Mouse (Mus musculus): Measurements from ENCODE around the gene Olfr653. TPM values are rescaled to one million over a fixed set of nuclear protein-coding genes. Genes with fewer than 3 reads are reported as not detected.

The Olfr653 gene
- polyA plus RNA-seq, 1 experiment from 2014 or later: not detected

GRCm38 (mm10) chr7:104604727-104605126 lies 27.6 kb downstream of the Olfr653 start:
- H3K9me3 ChIP-seq (ENCODE audit: control insufficient read depth, low read length): no peaks in the 10 kb centered on the region
- no peak for ATAC-seq
- no peak overlapping the region for H3K9ac ChIP-seq (ENCODE audit: low read depth, low read length)
- no peaks in the 10 kb centered on the region for H3K27me3 ChIP-seq (replicated peaks; ENCODE audit: control insufficient read depth, insufficient read depth, low read length)
- H3K4me3 ChIP-seq (ENCODE audit: low read length): no peak overlapping the region
- H3K27ac ChIP-seq (ENCODE audit: low read depth, low read length): no peak overlapping the region
- no peaks in the 10 kb centered on the region for H3K36me3 ChIP-seq (ENCODE audit: control insufficient read depth, insufficient read depth, low read length)
- H3K4me1 ChIP-seq (ENCODE audit: control insufficient read depth, insufficient read depth, low read depth, low read length): no peaks in the 10 kb centered on the region
- no peak overlapping the region for H3K4me2 ChIP-seq (ENCODE audit: low read length)

GRCm38 (mm10) chr7:104613655-104614054 lies 36.5 kb downstream of the Olfr653 start, which contains the start of gene Olfr656:
Gene Olfr656 (plus strand): TSS chr7:104613955.
- no peaks in the 10 kb centered on the region for H3K36me3 ChIP-seq (ENCODE audit: control insufficient read depth, insufficient read depth, low read length)
- no peaks in the 10 kb centered on the region for H3K4me1 ChIP-seq (ENCODE audit: control insufficient read depth, insufficient read depth, low read depth, low read length)
- no peak within 1 kb of the TSS for H3K9ac ChIP-seq (ENCODE audit: low read depth, low read length)
- 78% methylated on average over 4 of the region's 4 CpGs for WGBS
- no peaks in the 10 kb centered on the region for H3K9me3 ChIP-seq (ENCODE audit: control insufficient read depth, low read length)
- H3K27me3 ChIP-seq (replicated peaks; ENCODE audit: control insufficient read depth, insufficient read depth, low read length): no peaks in the 10 kb centered on the region
- H3K4me3 ChIP-seq (ENCODE audit: low read length): no peak within 1 kb of the TSS
- no peak within 1 kb of the TSS for H3K27ac ChIP-seq (ENCODE audit: low read depth, low read length)
- H3K4me2 ChIP-seq (ENCODE audit: low read length): no peak within 1 kb of the TSS
- no peak for ATAC-seq

GRCm38 (mm10) chr7:104624494-104624893 lies 47.4 kb downstream of the Olfr653 start, which contains the start of gene Olfr657:
Gene Olfr657 (plus strand): TSS chr7:104624794.
- no peaks in the 10 kb centered on the region for H3K36me3 ChIP-seq (ENCODE audit: control insufficient read depth, insufficient read depth, low read length)
- no peaks in the 10 kb centered on the region for H3K4me1 ChIP-seq (ENCODE audit: control insufficient read depth, insufficient read depth, low read depth, low read length)
- no peak within 1 kb of the TSS for H3K9ac ChIP-seq (ENCODE audit: low read depth, low read length)
- H3K4me2 ChIP-seq (ENCODE audit: low read length): no peak within 1 kb of the TSS
- H3K27ac ChIP-seq (ENCODE audit: low read depth, low read length): no peak within 1 kb of the TSS
- H3K9me3 ChIP-seq (ENCODE audit: control insufficient read depth, low read length): no peaks in the 10 kb centered on the region
- ATAC-seq: no peak
- no peak within 1 kb of the TSS for H3K4me3 ChIP-seq (ENCODE audit: low read length)
- H3K27me3 ChIP-seq (replicated peaks; ENCODE audit: control insufficient read depth, insufficient read depth, low read length): no peaks in the 10 kb centered on the region

Other genes starting within 250 kb of the Olfr653 start
- not detected in 2 replicates for gene Trim34b, start 247.8 kb upstream of the Olfr653 start, polyA plus RNA-seq (2015; fragmentation: Nextera tagmentation; extraction: Ambion mirVana)
- gene Trim12c, start 224.0 kb upstream of the Olfr653 start, polyA plus RNA-seq (2015; fragmentation: Nextera tagmentation; extraction: Ambion mirVana): 1.2 and 1.4 TPM in 2 replicates
- gene Trim30b, start 207.4 kb upstream of the Olfr653 start, polyA plus RNA-seq (2015; fragmentation: Nextera tagmentation; extraction: Ambion mirVana): not detected in 2 replicates
- gene Trim30c, start 176.5 kb upstream of the Olfr653 start, polyA plus RNA-seq (2015; fragmentation: Nextera tagmentation; extraction: Ambion mirVana): 0.09 and 0.14 TPM in 2 replicates
- gene Trim30a, start 112.1 kb upstream of the Olfr653 start, polyA plus RNA-seq (2015; fragmentation: Nextera tagmentation; extraction: Ambion mirVana): 0.48 and 0.61 TPM in 2 replicates
- 0.31 and 0.70 TPM in 2 replicates for gene Trim30d, start 69.5 kb upstream of the Olfr653 start, polyA plus RNA-seq (2015; fragmentation: Nextera tagmentation; extraction: Ambion mirVana)
- gene Olfr651, start 27.2 kb upstream of the Olfr653 start, polyA plus RNA-seq (2015; fragmentation: Nextera tagmentation; extraction: Ambion mirVana): not detected in 2 replicates
- 0.08 and 0.10 TPM in 2 replicates for gene Olfr652, start 16.4 kb upstream of the Olfr653 start, polyA plus RNA-seq (2015; fragmentation: Nextera tagmentation; extraction: Ambion mirVana)
- not detected in 2 replicates for gene Olfr654, start 9.7 kb downstream of the Olfr653 start, polyA plus RNA-seq (2015; fragmentation: Nextera tagmentation; extraction: Ambion mirVana)
- gene Olfr655, start 24.5 kb downstream of the Olfr653 start, polyA plus RNA-seq (2015; fragmentation: Nextera tagmentation; extraction: Ambion mirVana): not detected in 2 replicates
- gene Olfr656, start 36.6 kb downstream of the Olfr653 start, polyA plus RNA-seq (2015; fragmentation: Nextera tagmentation; extraction: Ambion mirVana): not detected in 2 replicates
- gene Olfr657, start 47.5 kb downstream of the Olfr653 start, polyA plus RNA-seq (2015; fragmentation: Nextera tagmentation; extraction: Ambion mirVana): not detected in 2 replicates
- gene Olfr658, start 70.0 kb downstream of the Olfr653 start, polyA plus RNA-seq (2015; fragmentation: Nextera tagmentation; extraction: Ambion mirVana): 0.16 and 0.25 TPM in 2 replicates
- gene Olfr659, start 89.4 kb downstream of the Olfr653 start, polyA plus RNA-seq (2015; fragmentation: Nextera tagmentation; extraction: Ambion mirVana): not detected in 2 replicates
- not detected in 2 replicates for gene Olfr661, start 109.2 kb downstream of the Olfr653 start, polyA plus RNA-seq (2015; fragmentation: Nextera tagmentation; extraction: Ambion mirVana)
- gene Usp17le, start 200.2 kb downstream of the Olfr653 start, polyA plus RNA-seq (2015; fragmentation: Nextera tagmentation; extraction: Ambion mirVana): not detected in 2 replicates

All from hindbrain, embryonic 16.5 days (tissue).